Mouse (Mus musculus) midbrain, postnatal 0 days (tissue): Measurements from ENCODE around the gene Adh7. TPM values are rescaled to one million over a fixed set of nuclear protein-coding genes. Genes with fewer than 3 reads are reported as not detected.

Source experiments
- ATAC-seq: fragments of 200-750 bp; cut with Nextera tagmentation; 2 replicates; pipeline ENCODE4 v1.8.0; 2017; ENCODE audit warnings: moderate number of reproducible peaks, mild to moderate bottlenecking, moderate TSS enrichment, moderate library complexity; ENCODE audit not compliant: low FRiP score
- DNase-seq: peaks from one replicate; pipeline ENCODE4 v3.0.0-alpha.2; 2015; ENCODE audit warnings: low spot score
- H3K27ac ChIP-seq: fragments of 300-500 bp; sonication (generic); 2 replicates; pipeline ENCODE4 v1.5.1; 2014; ENCODE audit warnings: low read depth, mild to moderate bottlenecking, low read length, mixed read lengths
- H3K27me3 ChIP-seq: fragments of 300-500 bp; sonication (generic); 2 replicates; pipeline ENCODE4 v1.6.1; 2014; ENCODE audit warnings: low read length, control low read depth, mixed read lengths; ENCODE audit not compliant: insufficient read depth
- H3K36me3 ChIP-seq: fragments of 300-500 bp; sonication (generic); 2 replicates; pipeline ENCODE4 v1.6.1; 2014; ENCODE audit warnings: low read length, control low read depth, mixed read lengths; ENCODE audit not compliant: insufficient read depth
- H3K4me1 ChIP-seq: fragments of 300-500 bp; sonication (generic); 2 replicates; pipeline ENCODE4 v1.6.1; 2014; ENCODE audit warnings: mild to moderate bottlenecking, control low read depth, antibody characterized with exemption, low read length, mixed read lengths; ENCODE audit not compliant: insufficient read depth
- H3K4me2 ChIP-seq: fragments of 300-500 bp; sonication (generic); 2 replicates; pipeline ENCODE4 v1.6.1; 2014; ENCODE audit warnings: low read depth, mild to moderate bottlenecking, low read length, mixed read lengths; ENCODE audit not compliant: poor library complexity, severe bottlenecking
- H3K4me3 ChIP-seq: fragments of 300-500 bp; sonication (generic); 2 replicates; pipeline ENCODE4 v1.5.1; 2014; ENCODE audit warnings: low read depth, mild to moderate bottlenecking, low read length, moderate library complexity
- H3K9ac ChIP-seq: fragments of 300-500 bp; sonication (generic); replicated peaks from 2 replicates; pipeline ENCODE4 v1.6.1; 2014; ENCODE audit warnings: mild to moderate bottlenecking, low read length, moderate library complexity, mixed read lengths; ENCODE audit not compliant: poor library complexity, severe bottlenecking
- H3K9me3 ChIP-seq: fragments of 300-500 bp; sonication (generic); 2 replicates; pipeline ENCODE4 v1.6.1; 2016; ENCODE audit warnings: low read length, control low read depth
- CTCF ChIP-seq: IDR thresholded peaks from 2 replicates; pipeline ENCODE4 v1.5.1; 2016; ENCODE audit warnings: antibody characterized with exemption, mild to moderate bottlenecking
- WGBS: fragments of 180-500 bp; shearing (Covaris S2); extraction: QIAGEN DNeasy Blood & Tissue Kit; methylation state at CpG from one replicate; pipeline ENCODE4 v1.1.7; 2014; 5-methylcytosine and 5-hydroxymethylcytosine counted together
- polyA plus RNA-seq: library from polyadenylated mRNA; unstranded; fragments of >200 nt; fragmentation: Nextera tagmentation; extraction: Ambion mirVana; gene quantifications from 2 replicates; pipeline ENCODE4 v1.2.1, GENCODE M21; 2015
- total RNA-seq: library from RNA; depleted of rRNA; stranded (reverse); fragments of >200 nt; gene quantifications from 2 replicates; pipeline ENCODE4 v1.2.3, GENCODE M21; 2014

Gene Adh7
- total and polyA plus RNA-seq, 2 experiments from 2014 or later: 0.99 to 2.0 TPM

DNA sequence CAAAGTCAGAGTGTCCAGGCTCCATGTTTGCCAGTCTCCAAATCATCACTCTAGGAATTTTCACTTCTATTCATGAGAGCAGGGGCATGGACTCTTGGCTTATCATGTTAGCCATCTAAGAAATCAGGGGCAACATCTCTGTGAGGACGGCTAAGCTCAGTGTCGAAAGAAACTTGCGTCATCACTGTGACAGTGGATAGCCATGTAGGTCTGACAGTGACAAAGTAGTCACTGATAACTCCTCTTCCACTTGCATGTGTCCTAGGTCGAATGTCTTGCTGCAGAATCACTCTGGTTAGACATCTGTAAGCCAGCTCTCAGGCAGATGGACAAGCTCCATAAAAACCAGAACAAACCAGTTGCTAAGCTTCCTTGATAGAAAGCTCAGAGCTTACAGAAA lies 45.0 kb downstream of the Adh7 start:
- Histone ChIP-seq H3K27ac (no peak overlapping the region), H3K4me3 (no peak overlapping the region), H3K27me3 (no peaks in the 10 kb centered on the region), H3K4me2 (no peak overlapping the region), H3K9ac (no peak overlapping the region), H3K4me1 (no peaks in the 10 kb centered on the region), H3K36me3 (no peaks in the 10 kb centered on the region), H3K9me3 (no peaks in the 10 kb centered on the region)
- WGBS: 86% methylated on average over 4 of the region's 4 CpGs
- TF ChIP-seq CTCF: no peak
- DNase-seq: no peak
- no peak for ATAC-seq

DNA sequence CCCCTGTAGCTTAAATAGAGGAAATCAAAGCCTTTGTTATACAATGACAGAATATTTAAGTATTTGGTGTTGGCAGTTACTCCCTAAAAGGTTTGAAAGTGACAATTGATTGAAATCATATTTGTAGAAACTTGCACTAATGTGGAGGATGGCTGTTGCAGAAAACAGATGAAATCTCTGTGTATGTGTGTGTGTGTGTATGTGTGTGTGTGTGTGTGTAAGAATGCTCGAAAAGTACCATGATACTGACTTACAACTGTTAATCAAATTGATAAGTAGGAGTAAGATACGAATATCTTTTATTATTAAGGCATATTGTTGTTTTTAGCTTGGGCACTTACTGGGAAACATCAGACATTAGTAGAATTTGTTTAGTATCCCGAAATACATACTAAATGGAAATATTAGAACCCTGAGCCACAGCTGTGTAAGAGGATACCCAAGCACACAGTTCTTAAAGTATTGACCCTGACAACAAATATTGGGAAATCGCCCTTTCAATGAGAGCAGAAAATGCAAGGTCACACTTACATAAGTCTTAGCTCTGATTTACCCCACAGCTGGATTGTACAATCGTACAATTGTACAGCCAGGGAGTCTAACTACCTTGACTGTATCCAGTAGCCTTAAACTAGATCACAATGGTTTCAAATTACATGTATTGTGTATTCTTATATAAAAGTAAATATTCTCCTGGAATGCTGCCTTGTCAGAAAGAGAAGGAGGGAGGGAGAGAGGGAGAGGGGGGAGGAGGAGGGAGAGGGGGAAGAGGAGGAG lies 45.8 kb downstream of the Adh7 start:
- Histone ChIP-seq H3K36me3 (no peaks in the 10 kb centered on the region), H3K4me2 (no peak overlapping the region), H3K9ac (no peak overlapping the region), H3K4me3 (no peak overlapping the region), H3K9me3 (no peaks in the 10 kb centered on the region), H3K27me3 (no peaks in the 10 kb centered on the region), H3K27ac (no peak overlapping the region), H3K4me1 (no peaks in the 10 kb centered on the region)
- DNase-seq: no peak
- no peak for ATAC-seq
- 81% methylated on average over 5 of the region's 5 CpGs for WGBS
- TF ChIP-seq CTCF: no peak

DNA sequence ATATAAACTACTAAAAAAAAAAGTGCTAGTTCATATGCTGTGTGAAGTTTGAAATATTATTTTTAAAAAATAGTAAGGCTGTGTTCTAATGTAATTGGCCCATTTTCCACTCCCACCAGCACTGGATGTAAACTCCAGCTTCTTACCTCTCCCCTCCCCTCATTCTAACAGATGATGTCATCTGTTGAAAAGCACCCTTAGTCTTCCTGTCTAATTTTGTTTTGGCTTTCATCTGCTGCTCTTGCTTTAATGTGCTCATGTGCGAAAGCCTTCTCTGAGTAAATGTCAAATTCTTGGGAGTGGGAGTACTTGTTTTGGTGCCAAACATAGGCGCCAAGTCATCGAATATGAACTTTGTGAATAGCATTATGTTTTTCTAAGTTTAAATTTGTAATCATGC lies 47.1 kb downstream of the Adh7 start:
- Histone ChIP-seq H3K4me2 (no peak overlapping the region), H3K36me3 (no peaks in the 10 kb centered on the region), H3K9me3 (no peaks in the 10 kb centered on the region), H3K27ac (no peak overlapping the region), H3K9ac (no peak overlapping the region), H3K27me3 (no peaks in the 10 kb centered on the region), H3K4me3 (no peak overlapping the region), H3K4me1 (no peaks in the 10 kb centered on the region)
- no peak for ATAC-seq
- WGBS: 66% methylated on average over 3 of the region's 3 CpGs
- TF ChIP-seq CTCF: no peak
- no peak for DNase-seq

DNA sequence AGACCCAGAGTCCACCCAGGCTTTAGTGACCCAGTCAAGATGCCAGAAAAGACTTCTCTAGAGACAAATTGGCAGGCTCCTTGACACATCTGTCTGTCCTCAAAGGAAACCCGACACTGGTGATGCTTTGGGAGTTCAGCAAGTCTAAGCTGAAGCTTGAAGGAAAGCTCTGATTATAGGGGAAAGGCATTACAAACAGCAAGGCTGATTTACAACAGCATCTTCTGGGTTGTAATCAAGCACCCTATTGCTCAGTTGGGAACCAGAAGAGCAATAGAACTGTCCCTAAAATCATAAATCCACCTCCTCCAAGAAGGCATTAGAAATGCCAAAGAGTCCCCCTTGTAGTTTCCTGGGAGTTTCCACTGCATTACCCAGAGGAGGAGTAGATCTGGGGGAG lies 52.9 kb downstream of the Adh7 start:
- no peaks in the 10 kb centered on the region for H3K36me3 ChIP-seq
- H3K27me3 ChIP-seq: no peaks in the 10 kb centered on the region
- no peaks in the 10 kb centered on the region for H3K9me3 ChIP-seq
- no peak overlapping the region for H3K4me3 ChIP-seq
- no peak overlapping the region for H3K9ac ChIP-seq
- H3K4me2 ChIP-seq: no peak overlapping the region
- WGBS: 42% methylated on average over 1 of the region's 1 CpGs
- H3K4me1 ChIP-seq: no peaks in the 10 kb centered on the region
- no peak overlapping the region for H3K27ac ChIP-seq
- ATAC-seq (no peak), DNase-seq (no peak)
- no peak for TF ChIP-seq CTCF

DNA sequence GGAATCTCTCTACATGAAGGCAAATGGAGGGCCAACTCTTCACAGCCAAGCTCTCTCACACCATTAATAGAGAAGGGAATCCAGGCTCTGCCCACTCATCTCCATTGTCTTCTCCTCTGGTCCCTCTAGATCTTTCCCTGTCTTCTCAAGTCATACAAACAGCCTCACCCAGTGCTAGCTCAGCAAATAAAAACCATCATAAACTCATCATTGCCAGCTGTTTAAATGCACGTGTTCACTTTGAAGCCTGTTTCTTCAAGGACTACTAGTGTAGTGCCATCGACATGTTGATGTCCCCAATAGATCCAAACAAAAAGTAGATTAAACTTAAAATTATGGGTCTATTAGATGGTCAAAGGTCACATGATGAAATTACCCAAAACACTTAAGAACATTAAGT lies 53.7 kb downstream of the Adh7 start:
- Histone ChIP-seq H3K4me1 (no peaks in the 10 kb centered on the region), H3K9ac (no peak overlapping the region), H3K36me3 (no peaks in the 10 kb centered on the region), H3K27me3 (no peaks in the 10 kb centered on the region), H3K4me2 (no peak overlapping the region), H3K9me3 (no peaks in the 10 kb centered on the region), H3K4me3 (no peak overlapping the region), H3K27ac (no peak overlapping the region)
- TF ChIP-seq CTCF: no peak
- WGBS: 100% methylated on average over 2 of the region's 2 CpGs
- ATAC-seq (no peak), DNase-seq (no peak)

DNA sequence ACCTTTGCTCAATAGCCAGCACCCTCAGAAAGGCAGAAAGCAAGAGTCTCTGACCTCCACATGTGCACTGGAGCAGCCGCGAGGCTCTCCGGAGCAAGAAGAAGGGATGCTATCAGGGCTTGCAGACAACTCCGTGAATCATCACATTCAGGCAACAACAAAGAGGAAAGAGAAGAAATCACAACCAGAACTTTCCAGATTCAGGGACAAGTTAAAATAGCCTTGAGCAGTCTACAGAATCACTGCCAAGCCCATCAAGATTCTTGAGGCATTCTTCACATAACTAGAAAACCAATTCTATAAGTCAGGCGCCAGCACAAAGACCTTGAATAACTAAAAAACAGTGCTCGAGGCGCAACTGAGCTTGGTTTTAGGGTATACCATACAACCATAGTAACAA lies 55.5 kb downstream of the Adh7 start:
- no peak for TF ChIP-seq CTCF
- DNase-seq (no peak), ATAC-seq (no peak)
- Histone ChIP-seq H3K27me3 (no peaks in the 10 kb centered on the region), H3K4me3 (no peak overlapping the region), H3K36me3 (no peaks in the 10 kb centered on the region), H3K9me3 (no peaks in the 10 kb centered on the region), H3K4me2 (no peak overlapping the region), H3K27ac (no peak overlapping the region), H3K9ac (no peak overlapping the region), H3K4me1 (no peaks in the 10 kb centered on the region)
- WGBS: 89% methylated on average over 7 of the region's 7 CpGs
